Mouse (Mus musculus): ENCODE measurements at regions not wholly inside any gene's neighbourhood (a gene's known extent, or its start where the extent isn't known, plus 50 kb on each side); places are given as distances from the start of the nearest gene placed in this dataset.

DNA sequence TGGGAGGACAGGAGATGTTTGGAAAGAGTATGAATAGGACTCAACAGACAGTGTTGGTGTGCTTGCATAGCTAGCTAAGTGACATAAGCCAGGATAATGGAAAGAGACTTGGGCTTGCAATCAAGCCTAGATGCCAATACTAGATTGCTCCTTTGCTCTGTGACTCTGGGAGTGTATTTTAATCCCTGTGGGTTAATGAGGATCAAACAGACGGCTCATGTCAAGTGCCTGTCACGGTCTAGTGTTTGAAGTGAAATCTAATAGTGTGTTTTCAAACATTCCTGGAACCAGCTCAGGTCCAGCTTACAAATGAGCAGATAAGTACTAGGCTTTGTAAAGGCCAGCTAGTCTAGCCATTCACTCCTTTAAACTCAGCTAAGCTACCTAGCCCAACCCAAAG lies 64.1 kb upstream of the Ranbp3l start:
- intact Hi-C loops (cut with DNase I), result no loop called here

DNA sequence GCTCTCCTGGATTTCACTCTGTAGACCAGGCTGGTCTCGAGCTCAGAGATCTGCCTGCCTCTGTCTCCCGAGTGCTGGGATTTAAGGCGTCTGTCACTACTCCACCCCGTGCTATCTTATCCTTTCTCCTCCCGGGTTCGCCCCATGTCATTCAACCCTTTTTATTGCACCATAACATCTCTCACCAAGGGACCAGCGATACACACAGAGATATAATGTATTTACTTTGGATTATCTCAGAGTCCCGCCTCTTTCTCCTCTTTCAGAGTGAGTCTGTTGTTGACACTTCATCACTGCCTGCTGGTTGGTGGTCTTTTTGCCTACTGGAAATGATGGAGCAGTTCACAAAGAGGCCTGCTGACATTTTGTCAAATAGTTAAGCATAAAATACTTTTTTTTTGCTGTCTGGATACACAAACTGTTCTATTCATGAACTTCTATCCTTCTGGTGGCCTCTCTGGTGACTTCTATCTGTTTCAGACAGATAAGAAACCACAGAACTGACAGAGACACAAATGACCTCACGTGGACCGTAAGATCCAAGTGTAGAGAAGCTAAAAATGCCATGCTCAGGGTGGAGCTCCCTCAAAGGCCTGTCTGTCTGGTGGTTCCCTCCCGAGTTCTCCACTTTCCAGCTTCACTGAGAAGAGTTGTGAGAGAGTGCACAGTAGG lies 70.1 kb upstream of the Ranbp3l start:
- DNase-seq (ENCODE audit: low spot score in 2 of 2), result no peak
- intact Hi-C loops (cut with DNase I), result no loop called here

More for the DNA sequence above, 64.1 kb upstream of the Ranbp3l start:
- DNase-seq (ENCODE audit: low spot score in 2 of 2), result no peak

DNA sequence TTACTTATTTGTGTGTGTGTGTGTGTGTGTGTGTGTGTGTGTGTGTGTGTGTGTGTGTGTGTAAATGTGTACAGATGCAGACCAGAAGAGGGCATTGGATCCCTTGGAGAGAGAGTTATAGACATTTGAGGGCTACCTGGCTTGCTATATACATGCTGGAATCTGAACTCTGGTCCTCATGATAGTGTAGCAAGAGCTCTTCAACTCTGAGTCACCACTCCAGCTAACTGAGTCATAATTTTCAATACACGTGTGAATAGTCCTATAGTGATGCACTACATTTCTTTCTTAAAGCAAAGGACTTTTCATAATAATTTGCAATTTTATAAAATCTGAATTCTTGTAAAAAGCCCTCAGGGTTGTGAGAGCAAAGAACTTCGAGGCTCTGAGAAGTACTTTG lies 70.9 kb upstream of the Ranbp3l start:
- DNase-seq (ENCODE audit: low spot score in 2 of 2), result no peak
- intact Hi-C loops (cut with DNase I), result no loop called here

DNA sequence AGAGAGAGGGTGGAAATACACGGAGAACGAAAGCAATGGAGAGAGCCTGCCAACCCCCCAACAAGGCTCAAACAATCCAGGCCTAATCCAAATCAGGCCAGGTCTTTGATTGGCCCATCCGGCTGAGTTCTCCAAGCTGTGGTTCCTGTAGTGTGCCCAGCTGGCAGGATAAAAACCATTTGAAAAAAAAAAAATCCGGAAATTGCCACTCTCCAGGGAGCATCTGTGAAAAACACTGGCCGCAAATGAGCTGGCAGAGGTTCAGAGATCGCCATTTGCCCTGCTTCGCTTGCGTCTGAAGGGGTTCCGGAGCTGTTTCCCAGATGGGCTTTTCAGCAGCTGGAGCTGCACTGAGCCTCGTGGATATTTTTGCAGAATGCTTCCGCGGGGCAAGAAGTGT lies 71.4 kb upstream of the Ranbp3l start:
- intact Hi-C loops (cut with DNase I), result no loop called here

DNA sequence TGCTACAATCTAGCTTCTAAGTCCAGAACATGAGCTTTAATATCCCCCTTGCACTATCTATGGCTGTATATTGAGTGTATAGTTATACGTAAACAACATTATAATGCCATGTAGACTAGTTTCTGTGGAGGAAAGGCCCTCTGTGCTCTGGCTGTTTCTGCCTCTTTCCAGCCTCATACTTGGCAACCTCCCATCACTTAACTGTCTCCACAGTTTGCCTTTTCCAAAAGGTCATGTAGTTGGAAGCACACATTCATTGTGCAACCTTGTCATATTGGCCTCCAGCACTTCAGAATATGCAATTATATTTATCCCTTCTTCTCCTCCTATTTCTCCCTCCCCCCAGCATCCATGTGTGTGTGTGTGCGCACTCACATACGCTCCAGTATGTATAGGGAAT lies 82.2 kb upstream of the Ranbp3l start:
- intact Hi-C loops (cut with DNase I), result loop anchor here (1.0 to 10.0 kb wide), 2 partner anchors 181 to 256 kb away; no protein-coding TSS in a partner anchor
- DNase-seq (ENCODE audit: low spot score in 2 of 2), result no peak

More for the DNA sequence above, 71.4 kb upstream of the Ranbp3l start:
- peak in 1 of 2 experiments; percentile 15 for DNase-seq (ENCODE audit: low spot score in 2 of 2)

DNA sequence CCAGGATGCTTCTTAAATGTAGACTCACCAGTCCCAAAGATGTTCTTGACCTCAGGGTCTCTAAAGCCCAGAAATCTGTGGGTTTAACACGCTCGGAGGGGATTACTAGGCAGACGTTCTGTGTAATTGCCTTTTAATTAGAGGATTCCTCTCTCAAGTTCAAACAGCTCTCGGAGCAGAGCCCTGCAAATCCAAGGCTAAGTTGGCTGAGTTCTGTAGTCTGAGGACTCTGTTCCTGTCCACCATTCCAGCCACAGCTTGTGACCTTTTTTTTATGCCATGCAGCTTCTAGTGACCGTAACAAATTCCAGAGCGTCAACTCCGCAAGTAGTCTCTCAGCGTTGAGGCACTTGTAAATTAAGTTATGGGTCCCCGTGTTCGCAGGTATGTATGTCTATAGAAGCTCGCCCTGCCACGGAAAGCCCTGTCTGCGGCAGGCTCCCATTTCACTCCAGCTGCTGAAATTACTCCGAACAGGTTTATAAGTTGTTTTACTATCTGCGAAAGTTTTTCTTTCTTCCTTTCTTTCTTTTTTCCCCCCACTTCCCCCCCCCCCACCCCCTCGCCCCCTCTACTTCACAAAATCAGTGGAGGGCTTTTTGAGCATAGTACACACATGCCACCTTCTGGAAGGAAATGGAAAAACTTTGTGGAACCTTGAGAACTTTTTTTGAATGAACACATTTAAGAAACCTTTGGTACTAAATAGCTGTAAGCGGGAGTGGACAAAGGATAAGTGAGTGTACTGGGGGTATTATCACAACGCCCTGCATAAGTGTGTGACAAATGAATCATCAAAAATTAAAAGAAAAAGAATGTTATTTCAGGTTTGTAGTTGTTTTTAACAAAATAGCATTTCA lies 82.9 kb upstream of the Ranbp3l start:
- intact Hi-C loops (cut with DNase I), result loop anchor here (1.0 to 10.0 kb wide), 2 partner anchors 180 to 256 kb away; no protein-coding TSS in a partner anchor
- no peak for DNase-seq (ENCODE audit: low spot score in 2 of 2)

DNA sequence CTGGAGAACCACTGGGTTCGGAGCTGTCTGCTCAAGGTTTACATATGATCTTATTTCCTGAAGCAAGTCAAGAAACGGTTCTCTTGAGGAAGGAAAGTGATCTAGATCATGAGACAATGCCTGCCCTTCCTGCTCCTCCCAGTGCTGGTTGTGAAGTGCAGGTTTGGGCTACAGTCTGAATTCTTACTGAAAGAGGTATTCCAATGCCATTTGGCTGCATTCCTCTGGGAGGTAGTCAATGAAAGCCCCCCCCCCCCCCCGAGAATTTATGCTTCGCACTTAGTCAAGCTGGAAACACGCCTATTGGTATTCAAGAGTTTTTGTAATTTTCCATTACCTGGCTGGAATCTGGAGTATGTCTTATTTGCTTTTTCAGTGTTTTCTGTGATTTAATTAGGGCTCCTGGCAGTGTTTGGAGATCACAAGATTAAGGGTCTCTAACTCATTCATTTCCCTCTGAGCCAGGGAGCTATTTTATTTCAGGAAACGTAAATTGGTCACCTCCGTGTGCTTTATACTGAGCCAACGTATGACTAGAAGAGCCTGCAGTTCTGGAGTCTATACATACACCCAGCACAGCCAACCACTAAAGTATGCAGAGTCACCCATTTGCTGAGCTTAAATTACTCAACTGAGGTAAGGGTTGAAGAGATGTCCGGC lies 84.7 kb upstream of the Ranbp3l start:
- intact Hi-C loops (cut with DNase I), result loop anchor here (10.0 kb wide), 1 partner anchor 178 kb away; no protein-coding TSS in a partner anchor
- DNase-seq (ENCODE audit: low spot score in 2 of 2), result no peak

DNA sequence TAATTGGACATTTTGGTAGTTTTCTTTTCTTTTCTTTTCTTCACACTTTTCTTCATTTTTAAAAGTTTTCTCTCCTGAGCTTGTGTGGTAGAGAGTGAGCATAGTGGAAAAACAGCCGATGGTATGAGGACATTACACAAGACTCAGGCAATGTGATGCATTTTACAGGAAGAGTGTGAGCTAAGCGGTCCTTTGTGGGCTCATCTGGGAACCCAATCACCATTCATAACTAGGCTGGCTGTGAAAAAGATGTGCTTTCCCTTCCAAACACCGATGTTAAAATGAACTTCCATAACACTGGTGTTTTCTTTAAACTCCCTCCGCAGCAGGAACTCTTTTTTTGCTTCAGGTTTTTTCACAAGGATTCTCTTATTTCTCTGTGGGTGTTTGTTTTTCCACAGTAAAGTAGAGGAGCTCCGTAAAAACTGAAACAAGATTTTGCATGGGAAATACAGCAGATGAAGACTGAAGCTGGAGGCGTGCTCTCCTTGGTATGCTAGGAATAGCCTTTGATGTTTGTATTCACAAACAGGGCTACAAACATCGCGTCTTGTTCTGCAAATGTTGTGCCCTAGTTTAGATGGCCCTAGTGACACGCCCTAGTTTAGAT lies 92.8 kb upstream of the Ranbp3l start:
- intact Hi-C loops (cut with DNase I), result no loop called here

DNA sequence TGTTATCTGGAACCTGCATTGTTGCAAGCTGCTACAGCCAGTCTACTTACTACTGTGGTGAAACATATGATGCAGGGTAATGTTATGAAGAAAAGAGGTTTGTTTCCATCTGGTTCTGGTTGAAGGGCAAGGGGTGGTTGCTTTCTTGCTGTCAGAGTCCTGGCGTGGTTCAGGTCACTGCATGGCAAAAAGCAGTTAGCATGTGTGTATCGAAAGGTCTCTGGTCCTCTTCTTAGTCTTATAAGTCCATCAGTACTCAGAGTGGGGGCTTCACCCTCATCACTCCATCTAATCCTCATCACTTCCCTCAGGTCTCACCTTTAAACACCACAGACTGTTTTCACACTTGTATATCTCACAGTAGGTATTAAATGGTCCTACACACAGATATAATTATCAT lies 99.7 kb upstream of the Ranbp3l start:
- DNase-seq (ENCODE audit: low spot score in 2 of 2), result no peak
- intact Hi-C loops (cut with DNase I), result no loop called here

More for the DNA sequence above, 92.8 kb upstream of the Ranbp3l start:
- DNase-seq (ENCODE audit: low spot score in 2 of 2), result no peak

DNA sequence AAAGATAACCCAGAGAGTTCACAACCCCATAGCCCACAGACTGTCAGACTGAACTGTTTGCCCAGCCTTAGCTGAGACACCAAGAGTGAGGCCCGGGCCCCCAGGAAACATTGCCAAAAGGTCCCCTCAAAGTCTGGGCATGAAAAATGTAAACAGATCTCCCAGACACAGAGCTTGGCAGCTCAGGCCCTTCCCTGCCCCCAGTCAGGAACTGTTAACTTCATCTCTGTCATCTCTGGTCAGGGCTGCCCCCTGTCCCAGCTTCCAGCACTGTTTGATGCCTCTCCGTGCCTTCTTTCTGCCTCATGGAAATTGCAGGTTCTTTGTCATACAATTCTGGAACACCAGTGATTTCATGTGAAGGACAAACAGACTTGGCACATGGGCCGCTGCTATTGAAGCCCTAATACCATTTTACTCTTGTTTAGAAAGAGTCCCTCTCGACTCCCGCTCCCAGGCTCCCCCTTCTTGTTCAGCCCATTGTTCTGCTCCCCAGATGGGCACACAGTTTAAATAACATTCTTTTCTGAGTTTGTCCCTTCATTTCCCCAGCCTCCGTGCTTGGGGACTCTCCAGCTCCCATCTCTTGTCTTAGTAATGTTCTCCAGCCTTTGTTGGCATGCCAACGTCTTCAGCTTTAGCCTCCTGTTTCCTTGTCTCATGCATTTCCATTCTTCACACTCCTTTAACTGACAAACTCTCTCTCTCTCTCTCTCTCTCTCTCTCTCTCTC lies 100.4 kb upstream of the Ranbp3l start:
- no peak for DNase-seq (ENCODE audit: low spot score in 2 of 2)
- intact Hi-C loops (cut with DNase I), result no loop called here

DNA sequence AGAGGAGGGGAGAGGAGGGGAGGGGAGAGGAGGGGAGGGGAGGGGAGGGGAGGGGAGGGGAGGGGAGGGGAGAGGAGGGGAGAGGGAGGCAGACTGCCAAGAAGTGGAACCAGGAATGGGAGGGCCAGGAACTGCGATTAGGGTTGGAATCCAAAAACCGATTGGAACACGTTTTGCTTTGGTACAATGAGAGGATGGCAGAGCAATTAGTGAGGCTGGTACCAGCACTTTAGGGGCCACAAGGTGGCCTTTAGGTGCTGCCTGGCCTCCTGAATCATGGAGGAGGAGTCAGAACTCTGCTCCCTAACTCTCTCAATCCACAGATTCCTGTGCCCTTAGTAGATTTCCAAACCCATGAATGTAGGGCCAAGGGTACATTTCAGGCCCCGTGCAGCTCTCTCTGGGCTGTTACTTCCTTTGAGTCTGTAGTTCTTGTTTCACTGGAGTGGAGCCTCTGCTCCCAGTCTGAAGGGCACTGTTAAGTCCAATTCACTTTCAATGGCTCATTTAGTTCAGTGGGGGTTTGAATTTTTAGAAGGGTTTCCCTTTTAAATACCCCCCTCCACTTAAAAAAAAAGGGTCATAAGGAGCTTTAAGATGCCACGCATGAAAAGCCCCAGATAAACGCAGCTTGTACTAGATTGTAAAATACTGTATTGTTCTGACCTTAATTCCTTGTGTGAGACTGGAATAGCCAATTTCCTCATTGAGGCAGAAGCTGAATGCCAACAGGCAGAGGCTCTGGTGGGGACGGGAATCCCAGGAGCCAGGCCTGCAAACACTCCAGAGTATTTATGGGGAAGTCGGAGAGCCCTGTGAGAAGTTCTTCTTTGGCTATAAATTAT lies 102.4 kb upstream of the Ranbp3l start:
- intact Hi-C loops (cut with DNase I), result no loop called here
- DNase-seq (ENCODE audit: low spot score in 2 of 2), result no peak

DNA sequence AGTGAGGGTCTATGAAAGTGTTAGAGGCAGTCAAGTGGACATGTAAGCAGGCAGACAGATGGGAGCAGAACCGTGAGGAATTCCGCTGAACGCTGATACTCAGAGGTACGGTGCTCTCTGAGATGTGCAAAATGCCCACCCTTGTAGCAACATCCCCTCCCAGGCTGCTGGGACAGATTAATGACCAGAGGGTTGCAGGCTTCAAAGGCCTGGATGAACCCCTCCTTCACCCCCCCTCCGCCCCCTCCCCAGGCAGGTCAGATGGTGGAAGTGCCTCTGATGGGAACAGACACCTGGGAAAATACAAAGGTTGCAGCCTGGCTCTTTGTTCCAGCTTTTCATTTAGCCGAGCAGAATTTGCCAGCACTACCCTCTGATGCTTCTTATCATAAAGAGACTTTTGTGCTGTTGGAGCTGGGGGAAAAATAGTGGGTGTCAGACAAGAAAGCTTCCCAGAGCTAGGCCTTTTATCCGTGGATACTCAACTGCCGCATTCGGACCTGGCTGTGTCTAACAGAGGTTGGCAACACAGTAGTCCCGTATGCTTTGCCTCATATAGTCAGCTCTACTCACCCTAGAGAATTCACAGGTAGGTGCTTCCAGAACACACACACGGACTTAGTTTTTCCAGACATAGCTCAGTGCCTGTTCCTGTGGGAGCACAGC lies 111.2 kb upstream of the Ranbp3l start:
- no peak for DNase-seq (ENCODE audit: low spot score in 2 of 2)
- intact Hi-C loops (cut with DNase I), result no loop called here

DNA sequence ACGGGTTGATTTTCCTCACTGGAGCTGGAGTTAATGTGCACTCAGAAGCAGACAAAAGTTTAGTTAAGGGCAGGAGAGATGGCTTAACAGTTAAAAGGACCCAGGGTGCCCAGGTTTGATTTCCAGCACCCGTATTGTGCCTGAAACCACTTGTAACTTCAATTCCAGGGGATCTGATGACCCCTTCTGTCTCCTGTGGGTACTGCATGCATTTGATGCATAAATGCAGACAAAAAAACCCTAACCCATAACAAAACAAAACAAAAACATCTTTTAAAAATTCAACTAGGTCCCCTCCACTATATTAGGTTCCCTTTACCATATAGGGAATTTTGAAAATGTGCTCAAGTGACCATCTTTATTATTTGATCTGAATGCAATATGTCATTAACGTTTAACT lies 112.2 kb upstream of the Ranbp3l start:
- intact Hi-C loops (cut with DNase I), result no loop called here
- no peak for DNase-seq (ENCODE audit: low spot score in 2 of 2)

DNA sequence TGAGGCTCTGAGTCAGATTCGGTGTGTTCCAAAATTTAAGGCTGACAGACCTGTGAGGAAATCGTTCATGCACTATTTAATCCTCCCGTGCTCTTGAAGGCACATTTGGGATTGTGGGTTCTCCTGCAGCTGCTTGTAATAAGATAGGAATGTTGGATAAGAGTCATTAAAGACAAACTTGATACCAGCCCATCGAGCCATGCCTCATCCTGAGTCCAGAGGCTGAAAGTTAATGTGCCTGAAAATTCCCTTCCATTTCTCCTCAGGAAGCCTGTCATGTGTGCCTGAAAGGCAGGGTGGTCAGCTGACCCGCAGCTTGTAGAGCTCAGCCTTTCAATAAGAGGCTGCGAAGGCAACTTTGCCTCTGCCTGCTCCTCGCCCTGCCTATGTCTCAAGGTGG lies 113.4 kb upstream of the Ranbp3l start:
- no peak for DNase-seq (ENCODE audit: low spot score in 2 of 2)
- intact Hi-C loops (cut with DNase I), result no loop called here

DNA sequence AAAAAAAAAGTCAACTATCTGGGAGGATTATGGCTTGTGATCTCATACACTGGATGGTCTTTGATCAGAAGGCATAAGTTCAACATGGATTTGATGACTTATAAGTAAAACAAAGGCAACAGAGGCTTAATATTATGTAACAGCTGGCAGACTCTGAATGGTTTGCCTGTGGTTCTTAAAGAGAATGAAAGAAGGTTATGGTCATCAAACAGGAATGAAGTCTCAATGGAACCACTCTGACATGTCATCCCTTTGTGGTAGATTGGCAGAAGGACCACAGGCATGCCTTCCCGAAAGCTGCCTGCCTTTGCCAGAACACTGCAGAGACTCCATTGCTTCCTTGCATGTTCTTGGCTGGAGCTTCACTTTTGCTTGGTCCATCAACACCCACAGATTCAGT lies 116.8 kb upstream of the Ranbp3l start:
- no peak for DNase-seq (ENCODE audit: low spot score in 2 of 2)
- intact Hi-C loops (cut with DNase I), result no loop called here

DNA sequence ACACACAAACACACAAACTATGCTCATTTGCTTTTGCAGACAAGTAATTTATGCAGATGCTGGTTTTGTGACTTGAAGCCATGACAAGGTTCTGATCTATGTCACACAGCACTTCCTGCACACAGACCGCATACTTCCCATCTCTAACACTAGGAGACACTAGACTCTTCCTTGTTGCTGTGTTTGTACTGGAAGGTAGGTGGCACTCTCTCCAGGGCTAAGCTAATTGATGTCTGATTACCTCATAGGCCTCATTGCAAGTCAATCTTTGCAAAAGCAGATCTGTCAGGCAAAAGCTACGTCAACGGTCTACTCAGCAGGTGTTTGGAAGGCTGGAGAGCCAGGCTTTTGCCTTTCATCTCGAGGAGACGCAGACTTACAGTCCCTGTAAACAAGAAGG lies 118.3 kb upstream of the Ranbp3l start:
- intact Hi-C loops (cut with DNase I), result no loop called here
- no peak for DNase-seq (ENCODE audit: low spot score in 2 of 2)

DNA sequence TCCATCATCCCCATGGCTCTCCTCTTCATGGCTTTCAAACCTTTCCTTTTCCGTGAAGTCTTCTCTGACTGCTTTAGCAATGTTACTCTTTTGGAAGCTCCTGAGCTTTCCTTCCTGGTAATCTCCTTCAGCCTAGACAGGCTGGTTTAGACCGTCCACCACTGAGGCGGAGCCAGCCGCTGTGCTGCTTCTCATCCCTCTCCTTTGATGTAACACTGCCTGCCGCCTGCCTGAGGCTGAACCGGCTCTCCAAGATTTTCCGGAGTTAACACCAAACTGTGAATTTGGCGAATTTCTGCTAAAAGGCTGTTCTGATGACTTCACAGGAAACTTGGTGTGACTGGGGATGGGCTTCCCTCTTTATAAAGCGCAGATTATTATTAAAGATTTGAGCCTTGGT lies 125.6 kb upstream of the Ranbp3l start:
- intact Hi-C loops (cut with DNase I), result no loop called here
- DNase-seq (ENCODE audit: low spot score in 2 of 2), result no peak

DNA sequence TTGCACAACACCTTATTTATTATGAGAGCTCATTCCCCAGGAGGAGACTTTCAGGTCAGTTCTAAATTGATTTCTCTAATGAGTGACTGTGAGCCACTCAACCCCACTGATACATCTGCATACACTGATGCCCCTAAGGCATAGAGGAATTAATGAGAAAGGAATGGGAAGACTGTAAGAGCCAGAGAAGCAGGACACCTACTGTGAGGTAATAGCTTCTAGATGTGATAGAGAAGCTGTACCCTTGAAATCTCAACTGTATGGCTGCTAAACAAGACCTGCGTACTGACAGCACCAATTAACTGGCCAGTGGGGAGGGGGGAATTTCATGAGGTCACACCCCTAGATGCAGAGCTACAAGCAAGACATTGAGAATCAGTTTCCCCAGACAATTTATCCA lies 128.3 kb upstream of the Ranbp3l start:
- DNase-seq (ENCODE audit: low spot score in 2 of 2), result no peak
- intact Hi-C loops (cut with DNase I), result no loop called here

Measured in left cerebral cortex, postnatal 36 days (tissue).